Mouse (Mus musculus) heart, postnatal 25 days (tissue): ENCODE measurements around the gene Olfr120. TPM values are rescaled to one million over a fixed set of nuclear protein-coding genes. Genes with fewer than 3 reads are reported as not detected.
"Not testable (repeated sequence)": the region's sequence is repeated elsewhere in the genome, so short reads cannot be mapped to it uniquely, and the experiment has no call there.

Source experiments
- DNase-seq: peaks from one replicate; pipeline ENCODE4 v3.0.0; 2022; ENCODE audit warnings: low spot score
- intact Hi-C: fragments of 180-260 bp; cut with DNase I; formaldehyde crosslinking; loops from one replicate; pipeline ENCODE4 v1.15.1; 2025
- total RNA-seq, 2 experiments: library from RNA; stranded (reverse); gene quantifications; 2 replicates each; pipeline ENCODE4 v1.2.3; 2021

The Olfr120 gene
- not detected for total RNA-seq

- no peak for DNase-seq
- intact Hi-C loops = no loop called here
These were observed at the start of gene Olfr120 for GRCm38 (mm10) chr17:37721508-37721907. Gene Olfr120 (plus strand): TSS chr17:37721808.

- intact Hi-C loops, DNase-seq: not testable (repeated sequence)
These were observed 25.3 kb upstream of the Olfr120 start, which contains the start of gene Olfr119 for GRCm38 (mm10) chr17:37696264-37696663. Gene Olfr119 (plus strand): TSS chr17:37696564.

DNA sequence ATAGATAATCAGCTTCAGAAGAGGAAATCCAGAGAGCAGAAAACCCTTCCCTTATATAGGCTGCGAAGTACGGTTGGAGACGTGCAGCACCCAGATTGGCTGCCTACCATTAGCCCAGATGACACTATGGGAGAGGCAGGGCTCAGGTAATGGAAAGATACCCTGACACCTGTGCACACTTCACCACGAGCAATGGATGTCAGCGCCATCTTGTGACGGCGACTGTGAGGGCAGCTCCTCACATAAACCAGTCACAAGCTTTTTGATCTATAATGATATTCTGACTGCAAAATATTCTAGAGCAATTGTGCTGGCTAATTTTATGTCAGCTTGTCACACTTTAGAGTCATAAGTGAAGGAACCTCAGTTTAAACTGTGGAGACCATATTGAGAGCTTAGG lies 16.5 kb downstream of the Olfr120 start:
- intact Hi-C loops = no loop called here
- DNase-seq = no peak

DNA sequence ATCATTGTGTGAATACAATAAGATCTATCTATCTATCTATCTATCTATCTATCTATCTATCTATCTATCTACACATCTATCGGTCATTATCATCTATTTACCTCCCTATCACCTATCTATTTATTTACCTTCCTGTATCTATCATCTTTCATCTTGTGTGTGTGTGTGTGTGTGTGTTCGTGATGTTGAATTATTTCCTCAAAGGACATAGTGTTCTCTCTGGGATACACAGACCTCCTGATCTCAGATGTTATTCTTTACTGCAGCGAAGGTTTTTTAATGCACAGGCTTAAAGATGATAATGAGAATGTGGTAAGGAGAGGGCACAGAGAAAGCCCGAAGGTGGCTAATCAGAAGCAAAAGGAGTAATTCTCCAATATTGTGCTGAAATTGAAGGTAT lies 46.7 kb downstream of the Olfr120 start, which contains the start of gene Olfr122:
TSS of gene Olfr122 (plus strand) at position 301 of the 400 bp plus-strand sequence.
- intact Hi-C loops = no loop called here

More for the DNA sequence above, 46.7 kb downstream of the Olfr120 start, which contains the start of gene Olfr122:
- no peak for DNase-seq

Other genes starting within 250 kb of the Olfr120 start
- gene H2-M2, start 238.3 kb upstream of the Olfr120 start, total RNA-seq = not detected
- gene Olfr110, start 229.3 kb upstream of the Olfr120 start, total RNA-seq = not detected
- not detected for gene Olfr111, start 213.8 kb upstream of the Olfr120 start, total RNA-seq
- not detected for gene Olfr112, start 152.4 kb upstream of the Olfr120 start, total RNA-seq
- not detected for gene Olfr113, start 144.1 kb upstream of the Olfr120 start, total RNA-seq
- gene Olfr114, start 129.1 kb upstream of the Olfr120 start, total RNA-seq = not detected
- not detected for gene Olfr115, start 94.7 kb upstream of the Olfr120 start, total RNA-seq
- gene Olfr116, start 94.6 kb upstream of the Olfr120 start, total RNA-seq = not detected
- not detected for gene Olfr117, start 58.0 kb upstream of the Olfr120 start, total RNA-seq
- gene Olfr118, start 54.8 kb upstream of the Olfr120 start, total RNA-seq = not detected
- gene Olfr119, start 25.2 kb upstream of the Olfr120 start, total RNA-seq = not detected
- gene Olfr121, start 27.0 kb downstream of the Olfr120 start, total RNA-seq = not detected
- not detected for gene Olfr122, start 46.8 kb downstream of the Olfr120 start, total RNA-seq
- gene Olfr123, start 71.7 kb downstream of the Olfr120 start, total RNA-seq = not detected
- gene Olfr124, start 78.1 kb downstream of the Olfr120 start, total RNA-seq = not detected
- gene Olfr125, start 111.1 kb downstream of the Olfr120 start, total RNA-seq = not detected
- not detected for gene Olfr126, start 125.7 kb downstream of the Olfr120 start, total RNA-seq
- not detected for gene Olfr127, start 178.6 kb downstream of the Olfr120 start, total RNA-seq
- not detected for gene Olfr128, start 198.7 kb downstream of the Olfr120 start, total RNA-seq
- not detected for gene Olfr761, start 231.3 kb downstream of the Olfr120 start, total RNA-seq